Comparison of ENCODE assay signal across 8 mouse cellular contexts in genomic region chr4:136069954-136070353, GRCm38 (mm10). TPM values are rescaled to one million over a fixed set of nuclear protein-coding genes. Genes with fewer than 3 reads are reported as not detected.
DNase-seq lines count a peak whose midpoint lies in the region; ATAC-seq lines count a peak whose summit lies in the region.

No protein-coding gene starts in this region.

- H3K36me3 ChIP-seq in midbrain, embryonic 10.5 days: no peaks in the 10 kb centered on the region
- H3K36me3 ChIP-seq in midbrain, embryonic 15.5 days (replicated peaks): no peaks in the 10 kb centered on the region
- H3K36me3 ChIP-seq in intestine, embryonic 16.5 days (ENCODE audit: control insufficient read depth, insufficient read depth, low read length): no peaks in the 10 kb centered on the region
- H3K36me3 ChIP-seq in limb, embryonic 11.5 days (ENCODE audit: control insufficient read depth, insufficient read depth, low read length): no peaks in the 10 kb centered on the region
- no peaks in the 10 kb centered on the region for H3K36me3 ChIP-seq in midbrain, embryonic 16.5 days (ENCODE audit: control insufficient read depth, insufficient read depth, low read length)

- ATAC-seq in midbrain, embryonic 15.5 days (replicated peaks): no peak
- peak; percentile 82 for ATAC-seq in granulocyte monocyte progenitor cell, adult 5-6 weeks (replicated peaks; ENCODE audit: poor library complexity, severe bottlenecking)
- ATAC-seq in intestine, embryonic 16.5 days: peak; percentile 70
- ATAC-seq in limb, embryonic 11.5 days (ENCODE audit: insufficient number of reproducible peaks, low FRiP score, low TSS enrichment, low read depth): peak; percentile 63
- no peak for ATAC-seq in midbrain, embryonic 16.5 days

- H3K9ac ChIP-seq in midbrain, embryonic 15.5 days: no peak overlapping the region
- peak overlapping the region; percentile 54 for H3K9ac ChIP-seq in intestine, embryonic 16.5 days (ENCODE audit: low read depth, low read length)
- no peak overlapping the region for H3K9ac ChIP-seq in limb, embryonic 11.5 days (ENCODE audit: low read length)
- H3K9ac ChIP-seq in midbrain, embryonic 16.5 days (ENCODE audit: low read depth, low read length): peak overlapping the region; percentile 17; the same call in 1 of the 2 replicates

- H3K4me2 ChIP-seq in midbrain, embryonic 15.5 days: no peak overlapping the region; the same call in 1 of the 2 replicates
- no peak overlapping the region for H3K4me2 ChIP-seq in intestine, embryonic 16.5 days (ENCODE audit: low read depth, low read length)
- no peak overlapping the region for H3K4me2 ChIP-seq in limb, embryonic 11.5 days (ENCODE audit: low read depth, severe bottlenecking)
- no peak overlapping the region for H3K4me2 ChIP-seq in midbrain, embryonic 16.5 days (ENCODE audit: low read length)

- H3K9me3 ChIP-seq in midbrain, embryonic 10.5 days (replicated peaks): no peaks in the 10 kb centered on the region
- H3K9me3 ChIP-seq in midbrain, embryonic 15.5 days: no peaks in the 10 kb centered on the region
- H3K9me3 ChIP-seq in intestine, embryonic 16.5 days (ENCODE audit: control insufficient read depth, low read length): no peaks in the 10 kb centered on the region
- H3K9me3 ChIP-seq in limb, embryonic 11.5 days (ENCODE audit: control insufficient read depth, low read length): no peaks in the 10 kb centered on the region
- no peaks in the 10 kb centered on the region for H3K9me3 ChIP-seq in midbrain, embryonic 16.5 days (replicated peaks; ENCODE audit: control insufficient read depth, low read length, poor library complexity, severe bottlenecking)

- WGBS in midbrain, embryonic 10.5 days: 2% methylated on average over 18 of the region's 18 CpGs
- WGBS in midbrain, embryonic 15.5 days: 2% methylated on average over 18 of the region's 18 CpGs
- 3% methylated on average over 18 of the region's 18 CpGs for WGBS in intestine, embryonic 16.5 days
- WGBS in limb, embryonic 11.5 days: 1% methylated on average over 18 of the region's 18 CpGs
- 4% methylated on average over 18 of the region's 18 CpGs for WGBS in midbrain, embryonic 16.5 days

- H3K4me1 ChIP-seq in midbrain, embryonic 10.5 days: peaks cover 29% of the 10 kb centered on the region
- H3K4me1 ChIP-seq in midbrain, embryonic 15.5 days: peaks cover 9% of the 10 kb centered on the region
- peaks cover 3% of the 10 kb centered on the region for H3K4me1 ChIP-seq in intestine, embryonic 16.5 days (ENCODE audit: control insufficient read depth, insufficient read depth, low read length)
- 0 out of 2 replicates have a peak, but pooled peaks cover 3% of the 10 kb centered on the region for H3K4me1 ChIP-seq in limb, embryonic 11.5 days (ENCODE audit: control insufficient read depth, insufficient read depth, low read length)
- peaks cover 3% of the 10 kb centered on the region for H3K4me1 ChIP-seq in midbrain, embryonic 16.5 days (ENCODE audit: control insufficient read depth, insufficient read depth, low read length)

- peak overlapping the region; percentile 80 for H3K27ac ChIP-seq in midbrain, embryonic 10.5 days (replicated peaks)
- H3K27ac ChIP-seq in midbrain, embryonic 15.5 days: no peak overlapping the region
- peak overlapping the region; percentile 19; the same call in 1 of the 2 replicates for H3K27ac ChIP-seq in intestine, embryonic 16.5 days (ENCODE audit: low read length)
- no peak overlapping the region for H3K27ac ChIP-seq in limb, embryonic 11.5 days (replicated peaks; ENCODE audit: low read depth, low read length)
- no peak overlapping the region for H3K27ac ChIP-seq in midbrain, embryonic 16.5 days (ENCODE audit: low read length)

- peak; percentile 92 for DNase-seq in midbrain, embryonic 10.5 days (ENCODE audit: low spot score)
- peak; percentile 90 for DNase-seq in embryo, embryonic 9.5 days (ENCODE audit: extremely low spot score)
- DNase-seq in limb, embryonic 11.5 days (ENCODE audit: low spot score): peak; percentile 93
- peak; percentile 59 to 81 for DNase-seq in spleen, postnatal 10 days (ENCODE audit: low spot score in 2 of 2)

- peaks cover 15% of the 10 kb centered on the region; the same call in 1 of the 2 replicates for H3K27me3 ChIP-seq in midbrain, embryonic 10.5 days (ENCODE audit: low read depth, poor library complexity, severe bottlenecking)
- no peaks in the 10 kb centered on the region for H3K27me3 ChIP-seq in midbrain, embryonic 15.5 days (replicated peaks)
- no peaks in the 10 kb centered on the region for H3K27me3 ChIP-seq in intestine, embryonic 16.5 days (replicated peaks; ENCODE audit: control insufficient read depth, insufficient read depth, low read length)
- no peaks in the 10 kb centered on the region for H3K27me3 ChIP-seq in limb, embryonic 11.5 days (ENCODE audit: control insufficient read depth, insufficient read depth, low read length)
- H3K27me3 ChIP-seq in midbrain, embryonic 16.5 days (ENCODE audit: control insufficient read depth, insufficient read depth, low read depth, low read length): no peaks in the 10 kb centered on the region

- H3K4me3 ChIP-seq in midbrain, embryonic 10.5 days: peak overlapping the region; percentile 19; the same call in 1 of the 2 replicates
- H3K4me3 ChIP-seq in midbrain, embryonic 15.5 days: no peak overlapping the region
- no peak overlapping the region for H3K4me3 ChIP-seq in intestine, embryonic 16.5 days (ENCODE audit: low read length)
- no peak overlapping the region for H3K4me3 ChIP-seq in limb, embryonic 11.5 days (ENCODE audit: low read depth, low read length)
- H3K4me3 ChIP-seq in midbrain, embryonic 16.5 days (ENCODE audit: low read depth, low read length): no peak overlapping the region

RNA-seq across cellular contexts. Expression of gene Rpl11, which starts 16.7 kb away (rescaled TPM):
- polyA plus RNA-seq in midbrain, embryonic 10.5 days (2016; fragmentation: Nextera tagmentation; extraction: Ambion mirVana): 407 and 486 TPM in 2 replicates
- polyA plus RNA-seq in midbrain, embryonic 15.5 days (2015; fragmentation: Nextera tagmentation; extraction: Ambion mirVana): 262 and 276 TPM in 2 replicates
- 1,756 and 1,826 TPM in 2 replicates for total RNA-seq in granulocyte monocyte progenitor cell, adult 5-6 weeks (2014; fragmentation: Nextera tagmentation)
- total RNA-seq in granulocyte monocyte progenitor cell, adult 5-6 weeks (2017): 806 and 1,025 TPM in 2 replicates
- polyA plus RNA-seq in intestine, embryonic 16.5 days (2015; fragmentation: Nextera tagmentation; extraction: Ambion mirVana): 407 and 467 TPM in 2 replicates
- 529 and 535 TPM in 2 replicates for polyA plus RNA-seq in limb, embryonic 11.5 days (2014; fragmentation: Nextera tagmentation; extraction: Ambion mirVana)
- 245 and 251 TPM in 2 replicates for polyA plus RNA-seq in midbrain, embryonic 16.5 days (2015; fragmentation: Nextera tagmentation; extraction: Ambion mirVana)

RNA-seq across cellular contexts. Expression of gene Eloa, which starts 48.4 kb away (rescaled TPM):
- polyA plus RNA-seq in midbrain, embryonic 10.5 days (2016; fragmentation: Nextera tagmentation; extraction: Ambion mirVana): 34.7 and 36.1 TPM in 2 replicates
- 27.5 TPM in 2 replicates for polyA plus RNA-seq in midbrain, embryonic 15.5 days (2015; fragmentation: Nextera tagmentation; extraction: Ambion mirVana)
- 49.1 and 52.3 TPM in 2 replicates for total RNA-seq in granulocyte monocyte progenitor cell, adult 5-6 weeks (2014; fragmentation: Nextera tagmentation)
- 62.1 and 63.6 TPM in 2 replicates for total RNA-seq in granulocyte monocyte progenitor cell, adult 5-6 weeks (2017)
- 34.8 and 35.6 TPM in 2 replicates for polyA plus RNA-seq in intestine, embryonic 16.5 days (2015; fragmentation: Nextera tagmentation; extraction: Ambion mirVana)
- 45.8 and 47.3 TPM in 2 replicates for polyA plus RNA-seq in limb, embryonic 11.5 days (2014; fragmentation: Nextera tagmentation; extraction: Ambion mirVana)
- polyA plus RNA-seq in midbrain, embryonic 16.5 days (2015; fragmentation: Nextera tagmentation; extraction: Ambion mirVana): 26.7 and 28.7 TPM in 2 replicates

Comparison
In these comparisons a context has a peak if more than half of its experiments do, and no peak if none do; other contexts are left out.
1. H3K27ac ChIP-seq: peak in midbrain, embryonic 10.5 days (single experiment) and intestine, embryonic 16.5 days (single experiment); none in midbrain, embryonic 15.5 days (single experiment), limb, embryonic 11.5 days (single experiment) and midbrain, embryonic 16.5 days (single experiment).
2. H3K9ac ChIP-seq: peak in intestine, embryonic 16.5 days (single experiment) and midbrain, embryonic 16.5 days (single experiment); none in midbrain, embryonic 15.5 days (single experiment) and limb, embryonic 11.5 days (single experiment).
3. ATAC-seq: peak in granulocyte monocyte progenitor cell, adult 5-6 weeks (single experiment), intestine, embryonic 16.5 days (single experiment) and limb, embryonic 11.5 days (single experiment); none in midbrain, embryonic 15.5 days (single experiment) and midbrain, embryonic 16.5 days (single experiment).
4. Peak in every context shown above with its lines, with median percentiles within 50 percentile points of each other: DNase-seq.